Mouse (Mus musculus) midbrain, postnatal 0 days (tissue): ENCODE results near the gene Ywhag. TPM values are rescaled to one million over a fixed set of nuclear protein-coding genes. Genes with fewer than 3 reads are reported as not detected.

Experiments used
- ATAC-seq: fragments of 200-750 bp; cut with Nextera tagmentation; 2 replicates; pipeline ENCODE4 v1.8.0; 2017; ENCODE audit warnings: moderate number of reproducible peaks, mild to moderate bottlenecking, moderate TSS enrichment, moderate library complexity; ENCODE audit not compliant: low FRiP score
- DNase-seq: peaks from one replicate; pipeline ENCODE4 v3.0.0-alpha.2; 2015; ENCODE audit warnings: low spot score
- H3K27ac ChIP-seq: fragments of 300-500 bp; sonication (generic); 2 replicates; pipeline ENCODE4 v1.5.1; 2014; ENCODE audit warnings: low read depth, mild to moderate bottlenecking, low read length, mixed read lengths
- H3K27me3 ChIP-seq: fragments of 300-500 bp; sonication (generic); 2 replicates; pipeline ENCODE4 v1.6.1; 2014; ENCODE audit warnings: low read length, control low read depth, mixed read lengths; ENCODE audit not compliant: insufficient read depth
- H3K36me3 ChIP-seq: fragments of 300-500 bp; sonication (generic); 2 replicates; pipeline ENCODE4 v1.6.1; 2014; ENCODE audit warnings: low read length, control low read depth, mixed read lengths; ENCODE audit not compliant: insufficient read depth
- H3K4me1 ChIP-seq: fragments of 300-500 bp; sonication (generic); 2 replicates; pipeline ENCODE4 v1.6.1; 2014; ENCODE audit warnings: mild to moderate bottlenecking, control low read depth, antibody characterized with exemption, low read length, mixed read lengths; ENCODE audit not compliant: insufficient read depth
- H3K4me2 ChIP-seq: fragments of 300-500 bp; sonication (generic); 2 replicates; pipeline ENCODE4 v1.6.1; 2014; ENCODE audit warnings: low read depth, mild to moderate bottlenecking, low read length, mixed read lengths; ENCODE audit not compliant: poor library complexity, severe bottlenecking
- H3K4me3 ChIP-seq: fragments of 300-500 bp; sonication (generic); 2 replicates; pipeline ENCODE4 v1.5.1; 2014; ENCODE audit warnings: low read depth, mild to moderate bottlenecking, low read length, moderate library complexity
- H3K9ac ChIP-seq: fragments of 300-500 bp; sonication (generic); replicated peaks from 2 replicates; pipeline ENCODE4 v1.6.1; 2014; ENCODE audit warnings: mild to moderate bottlenecking, low read length, moderate library complexity, mixed read lengths; ENCODE audit not compliant: poor library complexity, severe bottlenecking
- H3K9me3 ChIP-seq: fragments of 300-500 bp; sonication (generic); 2 replicates; pipeline ENCODE4 v1.6.1; 2016; ENCODE audit warnings: low read length, control low read depth
- CTCF ChIP-seq: IDR thresholded peaks from 2 replicates; pipeline ENCODE4 v1.5.1; 2016; ENCODE audit warnings: antibody characterized with exemption, mild to moderate bottlenecking
- WGBS: fragments of 180-500 bp; shearing (Covaris S2); extraction: QIAGEN DNeasy Blood & Tissue Kit; methylation state at CpG from one replicate; pipeline ENCODE4 v1.1.7; 2014; 5-methylcytosine and 5-hydroxymethylcytosine counted together
- polyA plus RNA-seq: library from polyadenylated mRNA; unstranded; fragments of >200 nt; fragmentation: Nextera tagmentation; extraction: Ambion mirVana; gene quantifications from 2 replicates; pipeline ENCODE4 v1.2.1, GENCODE M21; 2015
- total RNA-seq: library from RNA; depleted of rRNA; stranded (reverse); fragments of >200 nt; gene quantifications from 2 replicates; pipeline ENCODE4 v1.2.3, GENCODE M21; 2014; rRNA removed

Gene Ywhag
- total and polyA plus RNA-seq, 2 experiments from 2014 or later, result 357 to 919 TPM

DNA sequence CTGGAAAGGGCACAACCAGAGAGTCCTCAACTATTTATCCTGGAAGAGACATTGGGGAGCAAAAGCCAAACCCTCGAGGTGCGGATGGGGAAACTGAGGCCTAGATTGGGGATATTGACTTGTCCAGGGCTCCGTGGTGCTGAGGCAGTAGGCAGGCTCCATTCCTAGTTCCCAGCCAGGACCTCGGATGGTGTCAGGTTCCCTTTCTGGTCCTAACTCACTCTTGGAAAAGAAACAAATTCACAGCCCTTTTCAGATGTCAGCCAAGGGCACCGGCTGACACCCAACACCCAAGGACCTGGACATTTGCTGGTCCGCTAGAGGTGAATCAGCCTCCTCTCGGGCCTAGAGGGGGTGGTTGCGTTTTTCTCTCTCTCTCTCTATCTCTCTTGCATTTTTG lies 67.8 kb downstream of the Ywhag start:
- Histone ChIP-seq H3K27me3 (no peaks in the 10 kb centered on the region), H3K36me3 (peaks cover 5% of the 10 kb centered on the region; the same call in 1 of the 2 replicates), H3K4me1 (peaks cover 11% of the 10 kb centered on the region; the same call in 1 of the 2 replicates), H3K9me3 (no peaks in the 10 kb centered on the region), H3K27ac (no peak overlapping the region), H3K4me2 (no peak overlapping the region), H3K9ac (no peak overlapping the region), H3K4me3 (no peak overlapping the region)
- ATAC-seq (no peak), DNase-seq (no peak)
- TF ChIP-seq CTCF, result no peak
- 45% methylated on average over 8 of the region's 8 CpGs for WGBS

Other genes with a start within 250 kb of the Ywhag start
- gene Tmem120a, start 190.2 kb downstream of the Ywhag start, total RNA-seq, result 44.9 and 67.3 TPM in 2 replicates
- gene Tmem120a, start 190.2 kb downstream of the Ywhag start, polyA plus RNA-seq, result 99.2 and 100 TPM in 2 replicates
- not detected in 2 replicates for gene Styxl1, start 156.2 kb downstream of the Ywhag start, total RNA-seq
- 0.33 and 0.44 TPM in 2 replicates for gene Styxl1, start 156.2 kb downstream of the Ywhag start, polyA plus RNA-seq
- gene Mdh2, start 156.1 kb downstream of the Ywhag start, total RNA-seq, result 158 and 172 TPM in 2 replicates
- gene Mdh2, start 156.1 kb downstream of the Ywhag start, polyA plus RNA-seq, result 656 and 707 TPM in 2 replicates
- 85.2 and 123 TPM in 2 replicates for gene Srrm3, start 127.7 kb downstream of the Ywhag start, total RNA-seq
- 52.5 and 58.8 TPM in 2 replicates for gene Srrm3, start 127.7 kb downstream of the Ywhag start, polyA plus RNA-seq
- 26.2 and 28.8 TPM in 2 replicates for gene Hspb1, start 46.7 kb downstream of the Ywhag start, total RNA-seq
- gene Hspb1, start 46.7 kb downstream of the Ywhag start, polyA plus RNA-seq, result 19.2 and 19.3 TPM in 2 replicates
- 8.0 and 8.9 TPM in 2 replicates for gene Ssc4d, start 39.9 kb upstream of the Ywhag start, total RNA-seq
- 3.6 TPM in 2 replicates for gene Ssc4d, start 39.9 kb upstream of the Ywhag start, polyA plus RNA-seq
- gene Zp3, start 45.5 kb upstream of the Ywhag start, total RNA-seq, result 0.99 TPM in 1 of 2 replicates, not detected in the other
- gene Zp3, start 45.5 kb upstream of the Ywhag start, polyA plus RNA-seq, result 0.21 and 0.27 TPM in 2 replicates
- gene Dtx2, start 60.2 kb upstream of the Ywhag start, total RNA-seq, result 22.3 and 25.4 TPM in 2 replicates
- 20.1 and 20.5 TPM in 2 replicates for gene Dtx2, start 60.2 kb upstream of the Ywhag start, polyA plus RNA-seq
- not detected in 2 replicates for gene Upk3b, start 103.9 kb upstream of the Ywhag start, total RNA-seq
- gene Upk3b, start 103.9 kb upstream of the Ywhag start, polyA plus RNA-seq, result not detected in 2 replicates
- not detected in 2 replicates for gene Upk3bl, start 119.9 kb upstream of the Ywhag start, total RNA-seq
- gene Upk3bl, start 119.9 kb upstream of the Ywhag start, polyA plus RNA-seq, result not detected in 2 replicates
- 30.6 and 31.3 TPM in 2 replicates for gene Rasa4, start 149.3 kb upstream of the Ywhag start, total RNA-seq
- 26.8 and 29.6 TPM in 2 replicates for gene Rasa4, start 149.3 kb upstream of the Ywhag start, polyA plus RNA-seq
- 129 and 142 TPM in 2 replicates for gene Polr2j, start 182.0 kb upstream of the Ywhag start, total RNA-seq
- gene Polr2j, start 182.0 kb upstream of the Ywhag start, polyA plus RNA-seq, result 230 and 237 TPM in 2 replicates
- gene Lrwd1, start 201.5 kb upstream of the Ywhag start, total RNA-seq, result 25.4 and 33.2 TPM in 2 replicates
- 16.3 and 16.5 TPM in 2 replicates for gene Lrwd1, start 201.5 kb upstream of the Ywhag start, polyA plus RNA-seq
- 16.7 and 21.2 TPM in 2 replicates for gene Alkbh4, start 201.5 kb upstream of the Ywhag start, total RNA-seq
- gene Alkbh4, start 201.5 kb upstream of the Ywhag start, polyA plus RNA-seq, result 15.0 and 17.6 TPM in 2 replicates
- gene Orai2, start 236.1 kb upstream of the Ywhag start, total RNA-seq, result 108 and 136 TPM in 2 replicates
- 68.8 and 70.8 TPM in 2 replicates for gene Orai2, start 236.1 kb upstream of the Ywhag start, polyA plus RNA-seq